Mouse (Mus musculus): Measurements from ENCODE around the gene Eef2.
"Not testable (repeated sequence)": the region's sequence is repeated elsewhere in the genome, so short reads cannot be mapped to it uniquely, and the experiment has no call there.

Eef2 gene

DNA sequence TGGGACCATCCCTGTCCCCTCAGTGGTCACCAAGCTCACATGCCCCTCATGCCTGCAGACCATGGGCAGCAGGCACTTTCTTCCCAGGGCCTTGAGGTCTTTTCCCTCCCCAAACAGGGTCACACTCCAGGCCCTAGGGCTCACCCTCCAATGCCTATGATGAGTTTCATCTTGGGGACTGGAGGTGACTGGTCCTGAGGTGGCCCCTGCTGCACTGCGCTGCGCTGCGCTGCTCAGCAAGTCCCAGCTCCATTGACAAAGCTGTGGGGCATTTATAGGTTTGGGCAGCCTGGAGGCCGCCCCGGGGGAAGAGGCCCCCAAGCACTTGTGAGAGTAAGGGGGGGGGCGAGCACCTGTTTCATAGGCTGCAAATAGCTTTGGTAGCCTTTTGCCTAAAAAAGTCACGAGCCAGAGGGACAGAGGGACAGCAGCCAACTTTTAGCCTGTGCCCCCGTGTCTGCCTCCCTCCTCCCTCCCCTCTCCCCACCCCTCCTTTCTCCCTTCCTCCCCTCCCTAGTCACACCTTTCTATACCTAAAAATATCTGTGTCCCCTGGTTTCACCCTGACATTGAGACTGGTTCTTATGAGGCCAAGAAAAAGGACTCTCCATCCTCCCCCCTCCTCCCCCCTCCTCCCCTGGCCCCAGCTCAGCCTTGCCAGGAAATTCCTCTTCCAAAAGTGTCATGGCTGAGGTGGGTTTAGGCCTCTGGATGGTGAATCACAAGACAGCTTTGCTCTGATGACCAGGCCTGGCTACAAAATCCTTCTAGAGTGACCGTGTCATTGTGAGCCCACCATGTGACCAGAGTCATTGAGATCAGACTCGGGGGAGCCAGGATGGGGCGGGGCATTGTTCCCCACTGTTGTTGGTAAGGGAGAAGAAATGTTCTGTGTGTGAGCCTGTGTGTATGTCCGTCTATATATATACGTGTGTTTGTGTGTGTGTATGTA, 25.7 kb downstream of the Eef2 start, which contains the start of gene Nmrk2:
Gene Nmrk2, minus strand, starts transcription at position 245 of the 952 bp plus-strand sequence.
- no peak for DNase-seq (ENCODE audit: low read depth)

DNA sequence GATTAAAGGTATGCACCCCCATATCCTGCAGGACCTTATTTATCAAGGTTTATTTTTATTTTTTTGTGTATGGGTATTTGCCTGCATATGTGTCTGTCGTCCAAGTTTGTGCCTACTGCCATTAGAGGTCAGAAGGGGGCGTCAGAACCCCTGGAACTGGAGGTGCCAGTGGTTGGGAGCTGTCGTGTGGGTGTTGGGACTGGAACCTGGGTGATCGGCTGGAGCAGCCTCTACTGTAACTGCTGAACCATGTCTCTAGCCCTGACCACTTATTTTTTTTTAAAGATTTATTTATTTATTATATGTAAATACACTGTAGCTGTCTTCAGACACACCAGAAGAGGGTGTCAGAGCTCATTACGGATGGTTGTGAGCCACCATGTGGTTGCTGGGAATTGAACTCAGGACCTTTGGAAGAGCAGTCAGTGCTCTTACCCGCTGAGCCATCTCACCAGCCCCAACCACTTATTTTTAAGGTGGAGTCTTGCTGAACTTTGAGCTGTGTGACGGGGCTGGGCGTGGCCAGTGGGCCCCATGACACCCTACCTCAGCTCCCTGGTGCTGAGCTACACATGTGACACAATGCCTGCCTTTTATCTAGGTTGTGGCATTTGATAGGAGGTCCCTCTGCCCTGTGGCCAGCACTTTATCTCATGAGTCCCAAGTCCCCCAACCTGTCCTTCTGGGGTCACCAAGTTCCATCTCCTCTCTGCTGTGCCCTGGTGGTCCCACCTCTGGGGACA, 26.7 kb downstream of the Eef2 start:
- no peak for DNase-seq (ENCODE audit: low read depth)

DNA sequence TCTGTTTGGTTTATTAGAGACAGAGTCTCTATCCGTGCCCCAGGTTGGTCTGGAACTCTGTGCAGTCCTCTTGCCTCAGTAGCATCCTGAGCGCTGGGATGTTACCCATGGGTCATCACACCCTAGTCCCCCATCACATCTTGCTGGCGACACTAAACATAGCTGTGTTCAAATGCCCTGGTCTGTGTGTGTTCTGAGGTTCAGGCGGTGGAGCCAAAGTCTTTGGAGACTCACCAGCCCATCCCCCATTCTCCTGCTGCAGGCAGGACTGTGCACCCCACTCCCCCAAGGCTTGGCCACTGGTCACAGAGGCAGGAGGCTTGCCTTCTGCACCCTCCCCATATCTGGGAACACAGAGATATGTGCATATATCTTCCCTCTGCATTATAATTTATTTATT, 27.7 kb downstream of the Eef2 start:
- DNase-seq (ENCODE audit: low read depth), result no peak

DNA sequence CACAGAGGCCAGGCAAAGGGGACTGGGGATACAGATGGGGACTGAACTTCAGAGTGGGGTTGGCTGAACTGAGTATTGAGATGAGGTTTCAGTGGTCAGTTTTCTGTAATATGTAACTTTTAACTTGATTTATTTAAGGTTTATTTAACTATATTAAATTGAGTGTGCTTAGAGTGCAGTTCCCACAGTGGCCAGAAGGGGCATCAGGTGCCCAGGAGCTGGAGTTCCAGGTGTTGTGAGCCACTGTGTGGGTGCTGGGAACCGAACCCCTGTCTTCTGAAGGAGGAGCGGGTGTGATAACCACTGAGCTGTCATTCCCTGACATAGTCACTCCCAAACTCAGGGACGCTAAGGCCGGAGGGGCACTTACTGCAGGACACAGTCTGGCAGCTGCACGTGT, 33.7 kb downstream of the Eef2 start:
- DNase-seq (ENCODE audit: low read depth), result no peak

DNA sequence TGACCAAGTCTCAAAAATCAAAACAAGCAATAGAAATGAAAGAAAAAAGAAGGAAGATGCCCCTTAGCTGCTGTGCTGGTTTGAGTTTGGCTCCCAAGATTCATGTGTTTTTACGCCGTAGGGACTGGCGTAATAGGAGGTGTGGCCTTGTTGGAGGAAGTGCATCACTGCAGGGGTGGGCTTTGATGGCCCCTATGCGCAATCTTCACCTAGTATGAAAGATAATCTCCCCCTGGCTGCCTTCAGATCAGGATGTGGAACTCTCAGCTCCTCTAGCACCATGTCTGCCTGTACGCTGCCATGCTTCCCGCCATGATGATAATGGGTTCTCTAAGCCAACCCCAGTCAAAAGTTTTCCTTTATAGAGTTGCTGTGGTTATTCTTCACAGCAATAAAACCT, 39.8 kb downstream of the Eef2 start:
- no peak for DNase-seq (ENCODE audit: low read depth)

DNA sequence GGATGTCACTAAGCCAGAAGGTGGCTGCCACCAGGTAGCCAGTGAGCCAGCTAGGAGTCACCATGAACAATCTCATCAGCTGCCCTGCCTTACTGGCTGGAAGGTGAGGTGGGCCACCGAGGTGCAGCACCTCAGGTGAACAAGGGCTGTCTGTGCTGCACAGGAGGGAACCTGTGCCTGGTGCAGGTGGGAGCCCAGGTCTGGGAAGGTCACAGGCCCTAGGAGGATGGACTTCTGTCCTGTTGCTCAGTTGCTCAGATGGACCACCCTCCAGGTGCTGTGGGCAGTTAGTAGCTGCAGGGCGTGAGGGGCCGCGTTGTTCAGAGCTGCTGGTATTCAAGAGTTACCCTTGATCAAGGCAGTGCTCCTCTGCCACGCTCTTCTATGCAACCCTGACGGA, 40.4 kb downstream of the Eef2 start:
- no peak for DNase-seq (ENCODE audit: low read depth)

DNA sequence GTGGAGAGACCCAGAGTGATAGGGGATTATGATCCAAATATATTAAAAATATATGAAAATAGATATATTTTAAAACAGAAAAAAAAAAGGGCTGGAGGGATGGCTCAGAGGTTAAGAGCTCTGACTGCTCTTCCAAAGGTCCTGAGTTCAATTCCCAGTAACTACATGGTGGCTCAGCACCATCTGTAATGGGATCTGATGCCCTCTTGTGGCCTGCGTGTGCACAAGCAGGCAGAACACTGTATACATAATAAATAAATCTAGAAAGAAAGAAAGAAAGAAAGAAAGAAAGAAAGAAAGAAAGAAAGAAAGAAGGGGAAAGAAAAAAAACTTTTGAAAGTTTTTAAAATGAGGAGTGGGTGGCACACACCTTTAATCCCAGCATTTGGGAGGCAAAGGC, 40.8 kb downstream of the Eef2 start:
- not testable (repeated sequence) for DNase-seq (ENCODE audit: low read depth)

DNA sequence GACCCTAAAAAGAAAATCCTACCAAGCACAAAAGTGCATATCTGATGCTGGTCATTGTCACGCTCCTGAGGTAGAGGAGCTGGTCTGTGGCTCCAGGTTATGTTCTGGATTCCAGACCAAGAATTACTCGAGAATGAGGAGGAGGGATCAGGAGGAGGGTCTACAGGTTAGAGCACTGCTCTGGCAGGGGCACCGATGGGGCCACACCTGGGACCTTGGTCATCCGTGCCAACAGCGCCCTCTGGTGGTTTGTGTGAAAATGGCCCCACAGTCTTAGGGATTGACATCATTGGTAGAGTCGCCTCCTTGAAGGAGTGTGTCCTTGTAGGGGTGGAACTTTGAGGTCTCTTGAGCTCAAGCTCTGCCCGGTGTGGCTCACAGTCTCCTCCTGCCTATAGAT, 41.5 kb downstream of the Eef2 start:
- no peak for DNase-seq (ENCODE audit: low read depth)

DNA sequence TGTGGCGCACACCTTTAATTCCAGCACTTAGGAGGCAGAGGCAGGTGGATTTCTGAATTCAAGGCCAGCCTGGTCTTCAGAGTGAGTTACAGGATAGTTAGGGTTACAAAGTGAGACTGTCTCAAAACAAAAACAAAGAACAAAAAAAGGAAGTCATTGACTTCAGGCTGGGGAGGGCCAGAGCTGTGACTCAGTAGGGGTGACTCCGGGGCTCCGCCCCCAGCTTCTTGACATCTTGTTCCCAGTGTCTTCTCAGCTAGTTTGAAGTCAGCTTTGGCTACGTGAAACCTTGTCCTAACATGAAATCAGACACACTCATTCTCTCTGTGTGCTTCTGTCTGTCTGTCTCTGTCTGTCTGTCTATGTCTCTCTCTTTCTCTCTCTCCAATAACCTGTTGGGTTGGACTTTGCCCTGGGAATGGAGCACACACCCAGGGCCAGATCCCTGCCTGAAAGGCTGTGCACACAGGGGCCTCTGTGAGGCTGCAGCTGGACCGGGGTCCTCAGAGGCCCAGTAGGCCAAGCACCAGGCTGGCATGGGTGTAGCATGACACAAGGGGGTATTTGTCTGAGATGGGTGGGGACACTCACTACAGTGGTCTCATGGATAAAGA, 45.1 kb downstream of the Eef2 start:
- DNase-seq (ENCODE audit: low read depth), result no peak

DNA sequence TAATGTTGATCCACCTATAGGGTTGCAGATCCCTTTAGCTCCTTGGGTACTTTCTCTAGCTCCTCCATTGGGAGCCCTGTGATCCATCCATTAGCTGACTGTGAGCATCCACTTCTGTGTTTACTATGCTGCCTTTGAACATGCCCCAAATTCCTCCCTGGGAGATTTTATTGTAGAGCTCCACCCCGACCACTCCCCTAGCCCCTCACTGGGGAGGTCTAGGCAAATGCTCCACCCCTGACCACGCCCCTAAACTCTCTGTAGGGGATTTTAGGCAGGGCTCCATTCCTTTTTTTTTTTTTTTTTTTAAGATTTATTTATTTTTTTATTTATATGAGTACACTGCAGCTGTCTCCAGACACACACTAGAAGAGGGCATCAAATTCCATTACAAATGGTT, 47.3 kb downstream of the Eef2 start:
- DNase-seq (ENCODE audit: low read depth), result not testable (repeated sequence)

DNA sequence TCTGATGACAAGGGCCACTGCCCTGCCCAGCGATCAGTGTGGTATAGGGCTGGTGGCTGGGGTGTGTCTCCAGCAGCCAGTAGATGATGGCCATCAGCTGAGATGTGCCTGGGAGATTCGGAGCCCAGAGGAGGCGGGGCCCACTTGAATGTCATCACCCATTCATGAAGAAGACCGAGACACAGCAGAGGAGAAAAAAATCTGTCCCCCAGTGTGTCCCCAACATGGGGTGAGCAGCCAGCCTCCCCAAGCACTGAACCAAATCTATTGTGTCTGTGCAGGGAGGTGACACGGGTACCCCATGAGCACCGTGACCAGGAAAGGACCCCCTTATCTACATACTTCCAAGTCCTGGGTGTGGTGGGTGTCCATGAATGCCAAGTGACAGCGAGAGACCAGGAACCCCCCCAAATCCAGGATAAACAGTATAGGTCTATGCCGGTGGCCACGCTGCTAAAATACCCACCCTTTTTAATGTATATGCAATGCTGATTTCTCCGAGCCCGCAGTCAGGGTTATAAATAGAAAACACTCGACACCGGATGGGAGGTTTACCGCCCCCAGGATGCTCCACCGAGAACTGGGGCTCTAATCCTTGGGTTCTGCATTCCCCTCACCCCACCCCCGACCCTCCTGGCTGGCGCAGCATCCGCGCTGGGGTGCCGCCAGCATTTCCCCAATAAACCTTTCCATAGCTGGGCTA, 53.5 kb downstream of the Eef2 start:
- no peak for DNase-seq (ENCODE audit: low read depth)

DNA sequence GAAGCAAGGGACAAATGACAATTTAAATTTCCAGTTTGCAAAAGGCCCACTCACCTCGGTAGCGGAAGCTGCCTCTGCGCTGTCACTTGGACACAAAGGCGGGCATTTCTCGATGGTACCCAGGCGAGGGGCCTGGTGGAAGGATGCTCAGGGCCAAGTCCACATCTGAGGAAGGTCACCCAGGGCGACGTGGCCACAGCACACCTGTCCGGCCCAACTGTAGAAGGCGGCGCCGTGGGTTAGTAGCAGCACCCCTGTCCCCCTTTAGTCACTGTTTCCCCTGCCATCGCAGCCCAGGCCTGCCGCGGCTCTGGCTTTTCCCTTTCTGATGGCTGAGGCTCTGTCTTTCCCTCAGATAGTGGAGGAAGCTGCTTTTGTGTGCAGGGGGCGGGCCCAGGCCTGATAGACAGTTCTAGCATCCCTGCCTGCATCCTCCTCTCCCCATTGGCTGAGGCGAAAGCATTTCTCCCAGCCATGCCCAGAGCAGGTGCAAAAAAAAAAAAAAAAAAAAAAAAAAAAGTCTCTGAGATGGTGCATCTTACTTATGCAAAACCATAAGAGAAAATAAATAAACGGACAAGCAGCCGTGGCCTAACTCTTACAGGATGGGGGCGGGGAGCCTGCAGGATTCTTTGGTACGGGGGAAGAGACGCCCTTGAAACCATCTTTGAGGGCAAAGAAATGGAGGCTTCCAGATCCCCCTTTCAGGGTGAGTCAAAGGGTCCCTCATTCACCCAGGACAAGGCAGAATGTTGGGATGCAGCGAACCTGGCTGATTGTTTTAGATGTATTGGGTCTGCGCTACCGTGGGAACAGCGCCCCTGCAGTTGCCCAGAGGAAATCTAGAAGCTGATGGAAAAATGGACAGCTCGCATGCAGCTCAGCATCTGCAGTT, 54.3 kb downstream of the Eef2 start, which contains the start of gene Atcay:
Gene Atcay, minus strand, starts transcription at position 396 of the 895 bp plus-strand sequence.
- no peak for DNase-seq (ENCODE audit: low read depth)

DNA sequence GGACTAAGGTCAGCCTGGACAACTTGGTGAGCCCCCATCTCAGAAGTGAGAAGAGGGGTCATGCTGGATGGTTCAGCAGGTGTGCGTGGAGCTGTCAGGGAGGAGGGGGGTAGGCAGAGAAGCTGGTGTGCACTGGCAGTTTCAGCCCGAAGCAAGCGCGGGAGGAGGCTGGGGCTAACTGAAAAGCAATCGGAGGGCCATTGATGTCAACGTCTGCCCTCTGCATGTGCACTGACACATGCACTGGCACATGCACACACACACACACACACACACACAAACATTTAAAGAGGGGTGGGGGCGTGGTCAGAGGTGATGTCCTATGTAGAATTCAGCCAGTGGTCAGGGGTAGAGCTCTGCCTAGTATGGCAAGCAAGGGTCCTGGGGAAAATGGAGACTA, 55.0 kb downstream of the Eef2 start:
- DNase-seq (ENCODE audit: low read depth), result no peak
